Mouse (Mus musculus): ENCODE results near the gene Cacna1e. TPM values are rescaled to one million over a fixed set of nuclear protein-coding genes. Genes with fewer than 3 reads are reported as not detected.

Cacna1e gene
- polyA plus RNA-seq, 1 experiment from 2014 or later = 1.0 TPM

DNA sequence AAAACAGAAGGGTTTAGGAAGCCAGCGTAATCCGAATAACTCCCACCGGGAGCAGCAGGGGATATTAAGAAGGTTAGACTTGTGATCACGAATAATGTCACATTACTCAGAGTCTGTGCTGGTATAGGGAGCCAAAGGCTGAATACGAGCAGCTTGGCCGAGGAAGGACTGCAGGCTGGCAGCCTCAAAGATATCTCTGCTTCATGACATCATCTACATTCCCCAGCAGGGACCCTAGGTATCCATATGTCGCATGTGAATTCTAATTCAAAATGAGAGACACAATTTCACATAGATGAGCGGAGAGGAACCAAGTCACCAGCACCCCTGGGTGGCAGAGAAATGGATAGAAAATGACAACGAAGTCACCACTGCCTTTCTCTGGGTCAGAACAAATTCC lies 22.9 kb downstream of the Cacna1e start:
- H3K4me1 ChIP-seq = no peaks in the 10 kb centered on the region

DNA sequence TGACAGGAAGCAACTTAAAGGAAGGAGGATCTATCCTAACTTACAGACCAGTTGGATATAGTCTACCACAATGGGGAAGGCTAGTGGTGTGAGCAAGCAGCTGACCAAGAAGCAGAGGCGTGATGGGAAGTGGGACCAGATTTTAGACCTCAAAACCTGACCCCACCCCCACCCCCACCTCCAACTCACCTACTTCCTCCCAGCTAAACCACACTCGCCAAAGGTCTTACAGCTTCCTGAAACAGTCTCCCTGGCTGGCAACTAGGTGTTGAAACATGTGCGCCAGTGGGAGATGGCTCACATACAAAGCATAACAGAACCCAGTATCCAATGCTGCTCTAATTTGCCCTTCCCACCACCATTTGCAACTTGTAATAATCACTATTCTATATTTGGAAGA lies 29.7 kb downstream of the Cacna1e start:
- no peak for DNase-seq (ENCODE audit: low spot score)
- no peaks in the 10 kb centered on the region for H3K36me3 ChIP-seq (replicated peaks)

More for the DNA sequence above, 22.9 kb downstream of the Cacna1e start:
- Histone ChIP-seq H3K9me3 (no peaks in the 10 kb centered on the region), H3K27me3 (replicated peaks; ENCODE audit: low read depth, poor library complexity, severe bottlenecking) (no peaks in the 10 kb centered on the region), H3K36me3 (replicated peaks) (no peaks in the 10 kb centered on the region), H3K27ac (replicated peaks) (no peak overlapping the region), H3K4me3 (no peak overlapping the region)
- WGBS = 86% methylated on average over 9 of the region's 9 CpGs
- no peak for DNase-seq (ENCODE audit: low spot score)

DNA sequence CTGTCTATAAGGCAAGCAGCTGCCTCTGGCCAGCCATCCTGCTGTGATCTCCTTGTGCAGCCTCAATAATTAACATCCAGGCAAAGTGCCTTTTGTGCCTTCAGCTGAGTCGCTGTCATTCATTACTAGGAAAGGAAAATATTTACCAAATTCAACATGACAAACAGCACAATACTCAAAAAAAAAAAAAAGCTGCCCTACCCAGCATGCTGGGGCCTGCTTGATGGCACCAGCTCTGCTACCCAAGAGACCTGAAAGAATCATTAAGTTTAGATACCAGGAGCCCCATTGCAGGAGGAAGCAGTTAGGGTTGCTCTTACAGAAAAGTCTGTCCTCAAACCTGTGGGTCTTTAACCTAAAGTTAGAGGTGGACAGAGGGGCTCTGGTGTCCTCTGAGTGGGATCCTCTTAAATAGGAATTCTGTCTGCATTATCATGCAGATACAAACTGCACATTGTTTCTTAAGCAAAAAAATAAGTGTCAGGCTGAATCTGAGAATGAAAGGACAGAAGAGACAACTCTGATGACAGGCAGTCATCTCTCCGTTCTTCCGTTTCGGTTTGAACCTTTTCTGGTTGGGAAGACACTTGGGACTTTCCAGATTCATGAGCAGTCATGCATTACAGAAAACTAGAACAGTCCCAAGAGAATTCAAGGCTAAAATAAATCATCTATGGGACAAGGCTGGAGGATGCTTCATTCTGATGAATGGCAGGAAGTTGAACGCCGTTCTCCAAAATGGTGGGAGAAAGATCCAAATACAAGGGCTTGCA lies 33.6 kb downstream of the Cacna1e start:
- no peak for DNase-seq (ENCODE audit: low spot score)
- no peaks in the 10 kb centered on the region for H3K4me1 ChIP-seq
- no peaks in the 10 kb centered on the region for H3K27me3 ChIP-seq (replicated peaks; ENCODE audit: low read depth, poor library complexity, severe bottlenecking)
- no peaks in the 10 kb centered on the region for H3K36me3 ChIP-seq (replicated peaks)
- H3K9me3 ChIP-seq = no peaks in the 10 kb centered on the region
- no peak overlapping the region for H3K4me3 ChIP-seq
- WGBS = 82% methylated on average over 6 of the region's 6 CpGs
- H3K27ac ChIP-seq (replicated peaks) = no peak overlapping the region

More for the DNA sequence above, 29.7 kb downstream of the Cacna1e start:
- Histone ChIP-seq H3K27me3 (replicated peaks; ENCODE audit: low read depth, poor library complexity, severe bottlenecking) (no peaks in the 10 kb centered on the region), H3K4me1 (no peaks in the 10 kb centered on the region), H3K4me3 (no peak overlapping the region), H3K9me3 (no peaks in the 10 kb centered on the region), H3K27ac (replicated peaks) (no peak overlapping the region)
- 85% methylated on average over 3 of the region's 3 CpGs for WGBS

DNA sequence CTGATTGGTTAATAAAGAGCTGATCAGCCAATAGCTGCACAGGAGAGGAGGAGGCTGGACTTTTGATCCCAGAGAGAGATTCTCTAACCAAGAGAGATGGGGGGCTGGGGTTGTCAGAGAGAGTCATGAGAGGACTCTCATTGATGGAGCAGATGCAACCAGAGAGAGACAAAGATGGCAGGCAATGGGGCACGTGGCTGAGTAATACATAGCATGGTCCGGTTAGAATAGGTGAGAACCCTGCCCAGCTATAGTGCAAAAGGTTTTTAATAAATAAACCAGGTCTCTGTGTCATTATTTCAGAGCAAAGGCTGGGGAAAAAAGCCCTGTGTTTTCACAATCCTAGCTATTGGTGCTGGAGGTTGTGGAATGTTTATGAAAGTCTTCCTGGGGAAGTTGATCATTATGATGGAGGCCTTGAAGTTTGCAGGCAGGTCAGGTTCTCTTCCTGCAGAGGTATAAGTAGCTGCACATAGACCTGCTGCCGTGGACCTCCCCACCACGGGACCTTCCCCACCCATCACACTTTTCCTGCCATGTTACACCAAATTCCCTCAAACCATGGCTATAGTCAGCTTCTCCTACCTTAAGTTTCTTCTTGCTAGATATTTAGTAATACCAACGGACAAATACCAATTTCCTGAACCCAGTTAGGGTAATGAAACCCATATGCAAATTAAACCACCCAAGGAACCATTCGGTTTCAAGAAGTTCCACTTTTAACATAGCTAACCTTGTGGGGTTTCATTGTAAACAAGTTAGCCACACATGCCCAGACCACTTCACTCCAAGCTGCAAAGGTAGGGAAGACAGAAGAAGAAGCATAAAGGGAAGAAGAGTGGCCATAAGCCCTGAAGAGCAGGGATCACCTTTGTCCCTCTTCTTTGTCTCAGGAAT lies 35.4 kb downstream of the Cacna1e start:
- Histone ChIP-seq H3K4me3 (no peak overlapping the region), H3K36me3 (replicated peaks) (no peaks in the 10 kb centered on the region), H3K4me1 (no peaks in the 10 kb centered on the region), H3K27me3 (replicated peaks; ENCODE audit: low read depth, poor library complexity, severe bottlenecking) (no peaks in the 10 kb centered on the region), H3K9me3 (no peaks in the 10 kb centered on the region), H3K27ac (replicated peaks) (no peak overlapping the region)
- WGBS = 76% methylated on average over 6 of the region's 6 CpGs
- no peak for DNase-seq (ENCODE audit: low spot score)

DNA sequence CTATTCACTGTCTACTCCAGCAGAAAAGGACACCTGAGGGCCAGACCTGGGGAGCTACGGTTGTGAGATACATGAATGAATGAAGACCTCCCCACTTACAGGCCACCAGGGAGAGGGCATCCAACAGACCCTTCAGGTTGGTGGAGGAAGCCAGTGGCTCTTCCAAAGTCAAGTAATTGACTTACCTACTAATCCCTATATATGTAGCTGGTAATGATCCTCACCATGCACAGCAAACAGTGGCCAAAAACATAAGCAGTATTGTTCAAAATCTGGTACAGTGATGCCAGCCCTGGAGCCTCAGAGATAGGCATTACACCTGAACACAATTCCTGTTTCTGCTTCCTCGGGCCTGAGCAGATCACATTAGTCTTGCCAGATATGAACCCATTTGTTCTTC lies 37.4 kb downstream of the Cacna1e start:
- no peak for DNase-seq (ENCODE audit: low spot score)
- no peak overlapping the region for H3K27ac ChIP-seq (replicated peaks)

DNA sequence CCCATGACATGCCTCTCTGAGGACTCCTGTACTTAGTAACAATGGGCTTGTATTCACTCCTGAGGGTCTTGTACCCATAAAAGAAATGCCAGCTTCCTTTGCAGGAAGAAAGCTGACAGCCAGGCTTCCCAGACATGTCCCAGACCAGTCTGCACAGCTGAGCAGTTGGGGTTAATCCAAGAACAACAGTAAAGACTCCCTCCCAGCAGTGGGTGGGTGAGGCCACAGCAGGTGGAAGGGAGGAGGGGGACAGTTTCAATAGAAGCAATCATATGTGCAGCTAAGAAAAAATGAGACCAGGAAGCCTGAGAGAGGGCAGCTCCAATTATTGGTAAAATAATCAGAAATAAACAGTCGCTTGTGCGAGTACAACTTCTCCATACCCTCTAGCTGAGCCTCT lies 40.9 kb downstream of the Cacna1e start:
- Histone ChIP-seq H3K4me1 (0 out of 2 replicates have a peak, but pooled peaks cover 2% of the 10 kb centered on the region), H3K36me3 (replicated peaks) (no peaks in the 10 kb centered on the region), H3K27ac (replicated peaks) (no peak overlapping the region), H3K27me3 (replicated peaks; ENCODE audit: low read depth, poor library complexity, severe bottlenecking) (no peaks in the 10 kb centered on the region), H3K9me3 (no peaks in the 10 kb centered on the region), H3K4me3 (no peak overlapping the region)
- DNase-seq (ENCODE audit: low spot score) = no peak
- WGBS = 81% methylated on average over 2 of the region's 2 CpGs

More for the DNA sequence above, 37.4 kb downstream of the Cacna1e start:
- 85% methylated on average over 2 of the region's 2 CpGs for WGBS
- Histone ChIP-seq H3K36me3 (replicated peaks) (no peaks in the 10 kb centered on the region), H3K4me3 (no peak overlapping the region), H3K4me1 (0 out of 2 replicates have a peak, but pooled peaks cover 2% of the 10 kb centered on the region), H3K9me3 (no peaks in the 10 kb centered on the region), H3K27me3 (replicated peaks; ENCODE audit: low read depth, poor library complexity, severe bottlenecking) (no peaks in the 10 kb centered on the region)

DNA sequence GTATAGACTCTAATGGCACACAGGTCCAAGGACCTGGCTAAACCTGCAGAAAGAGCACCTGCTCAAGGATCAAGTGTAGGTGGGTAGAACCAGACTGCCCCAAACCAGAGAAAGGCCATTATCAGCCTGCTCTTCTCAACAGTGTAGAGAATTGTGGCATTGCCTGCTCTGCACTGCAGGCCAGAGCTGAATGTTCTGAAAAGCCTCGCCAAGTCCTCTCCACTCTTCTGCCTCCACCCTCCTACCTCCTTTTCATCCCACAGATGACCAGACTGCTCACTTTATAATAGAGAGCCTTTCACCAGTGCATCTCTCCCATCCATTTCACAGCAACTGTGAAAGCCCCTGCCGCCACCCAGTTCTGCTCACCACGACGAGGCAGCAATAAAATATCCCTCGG lies 42.0 kb downstream of the Cacna1e start:
- H3K27me3 ChIP-seq (replicated peaks; ENCODE audit: low read depth, poor library complexity, severe bottlenecking) = no peaks in the 10 kb centered on the region
- no peak overlapping the region for H3K4me3 ChIP-seq
- H3K4me1 ChIP-seq = 0 out of 2 replicates have a peak, but pooled peaks cover 2% of the 10 kb centered on the region
- DNase-seq (ENCODE audit: low spot score) = no peak
- WGBS = 80% methylated on average over 5 of the region's 5 CpGs
- no peak overlapping the region for H3K27ac ChIP-seq (replicated peaks)
- H3K36me3 ChIP-seq (replicated peaks) = no peaks in the 10 kb centered on the region
- H3K9me3 ChIP-seq = no peaks in the 10 kb centered on the region

DNA sequence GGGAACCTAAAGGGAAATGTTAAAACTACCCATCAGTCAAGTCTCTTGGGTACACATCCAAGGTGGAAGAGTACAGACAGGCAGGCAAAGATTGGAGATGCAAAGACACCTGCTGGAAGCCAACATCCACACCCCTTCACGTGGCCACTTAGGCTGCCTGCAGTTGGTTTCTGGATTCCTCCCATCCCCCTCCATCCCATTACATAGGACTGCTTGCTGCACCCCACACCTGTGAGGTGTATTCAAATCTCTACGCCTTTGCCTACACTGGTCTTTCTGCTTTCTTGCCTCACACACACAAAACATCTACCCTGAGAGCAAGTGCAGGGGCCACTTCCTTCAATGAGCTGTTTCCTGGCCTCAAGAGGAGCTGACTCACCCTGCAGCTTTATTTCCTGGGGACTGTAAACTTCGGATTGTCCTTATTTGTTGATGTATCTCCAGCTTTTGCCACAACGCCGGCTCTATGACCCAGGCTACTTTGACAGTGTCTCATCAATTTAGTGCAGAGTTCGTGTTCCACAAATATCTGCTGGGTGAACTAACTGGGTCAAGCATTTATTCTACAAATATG lies 43.2 kb downstream of the Cacna1e start:
- Histone ChIP-seq H3K36me3 (replicated peaks) (no peaks in the 10 kb centered on the region), H3K27ac (replicated peaks) (no peak overlapping the region)
- WGBS = 81% methylated on average over 6 of the region's 6 CpGs

DNA sequence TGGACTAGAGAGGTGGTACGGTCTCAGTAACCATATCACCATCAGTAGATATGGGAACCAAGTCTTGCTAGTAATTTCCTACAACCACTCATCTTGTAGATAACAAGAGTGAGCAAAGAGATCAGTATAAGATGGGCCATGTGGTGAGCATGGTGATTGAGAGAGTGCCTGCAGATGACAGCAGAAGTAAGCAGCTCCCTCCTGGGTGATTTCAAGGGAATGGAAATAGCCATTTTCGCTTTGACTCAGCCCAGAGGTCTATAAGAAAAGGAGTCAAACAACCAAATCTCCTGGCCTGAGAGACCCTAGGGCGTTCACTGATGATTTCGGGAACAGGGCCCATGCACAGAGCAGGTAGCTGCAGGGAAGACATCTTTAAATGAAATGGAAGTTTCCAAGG lies 45.0 kb downstream of the Cacna1e start:
- Histone ChIP-seq H3K27ac (replicated peaks) (no peak overlapping the region), H3K4me3 (no peak overlapping the region), H3K27me3 (replicated peaks; ENCODE audit: low read depth, poor library complexity, severe bottlenecking) (no peaks in the 10 kb centered on the region), H3K9me3 (no peaks in the 10 kb centered on the region), H3K4me1 (peaks cover 9% of the 10 kb centered on the region; the same call in 1 of the 2 replicates), H3K36me3 (replicated peaks) (no peaks in the 10 kb centered on the region)
- WGBS = 86% methylated on average over 4 of the region's 4 CpGs
- no peak for DNase-seq (ENCODE audit: low spot score)

More for the DNA sequence above, 43.2 kb downstream of the Cacna1e start:
- Histone ChIP-seq H3K27me3 (replicated peaks; ENCODE audit: low read depth, poor library complexity, severe bottlenecking) (no peaks in the 10 kb centered on the region), H3K4me1 (0 out of 2 replicates have a peak, but pooled peaks cover 2% of the 10 kb centered on the region), H3K9me3 (no peaks in the 10 kb centered on the region), H3K4me3 (no peak overlapping the region)
- no peak for DNase-seq (ENCODE audit: low spot score)

DNA sequence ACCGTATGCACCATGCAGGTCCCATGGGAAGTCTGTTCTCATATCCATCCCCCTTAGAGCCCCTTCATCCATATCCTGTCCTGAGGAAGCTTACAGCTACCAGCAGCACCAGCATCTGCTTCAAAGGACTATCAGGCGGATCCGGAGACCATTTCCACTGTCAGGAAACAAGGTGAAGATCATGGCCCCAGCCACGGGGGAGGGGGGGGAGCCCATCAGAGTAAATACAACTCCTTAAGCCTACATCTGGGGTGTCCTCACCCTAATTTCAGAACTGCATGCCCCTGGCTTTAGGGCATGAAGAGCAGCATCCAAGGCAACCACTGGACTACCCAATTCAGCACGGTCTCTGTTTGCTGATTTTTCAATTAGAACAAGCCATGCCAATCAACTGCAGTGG lies 47.8 kb downstream of the Cacna1e start:
- Histone ChIP-seq H3K36me3 (replicated peaks) (no peaks in the 10 kb centered on the region), H3K4me3 (no peak overlapping the region), H3K27ac (replicated peaks) (no peak overlapping the region), H3K4me1 (peaks cover 10% of the 10 kb centered on the region; the same call in 1 of the 2 replicates), H3K27me3 (replicated peaks; ENCODE audit: low read depth, poor library complexity, severe bottlenecking) (no peaks in the 10 kb centered on the region), H3K9me3 (no peaks in the 10 kb centered on the region)
- DNase-seq (ENCODE audit: low spot score) = no peak
- 86% methylated on average over 5 of the region's 5 CpGs for WGBS

DNA sequence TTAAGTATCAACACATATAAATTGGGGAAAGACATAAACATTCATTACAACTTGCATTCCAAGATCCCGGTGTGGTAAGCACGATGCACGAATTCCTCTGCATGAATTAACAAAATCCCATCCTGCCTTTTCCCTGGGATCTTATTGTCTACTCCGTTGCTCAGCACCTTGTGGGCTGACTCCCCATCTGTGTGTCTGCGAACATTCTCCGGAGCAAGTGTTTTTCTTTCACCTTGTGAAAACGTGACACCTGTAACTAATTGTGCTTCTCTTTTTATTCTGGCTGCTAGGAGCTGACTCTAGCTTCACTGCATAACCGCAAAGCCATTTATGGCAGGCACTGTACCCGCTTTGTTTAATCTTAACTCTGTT lies 52.1 kb downstream of the Cacna1e start:
- WGBS = 82% methylated on average over 9 of the region's 9 CpGs

More for the DNA sequence above, 52.1 kb downstream of the Cacna1e start:
- Histone ChIP-seq H3K36me3 (replicated peaks) (no peaks in the 10 kb centered on the region), H3K27ac (replicated peaks) (no peak overlapping the region), H3K4me1 (peaks cover 10% of the 10 kb centered on the region; the same call in 1 of the 2 replicates), H3K27me3 (replicated peaks; ENCODE audit: low read depth, poor library complexity, severe bottlenecking) (no peaks in the 10 kb centered on the region), H3K4me3 (no peak overlapping the region), H3K9me3 (no peaks in the 10 kb centered on the region)
- no peak for DNase-seq (ENCODE audit: low spot score)

Data from embryonic facial prominence, embryonic 10.5 days (tissue).